Mouse (Mus musculus) embryonic fibroblast, embryonic 13.5 days (primary cell): ENCODE results near the gene Dph5.

Experiments
- CTCF ChIP-seq: IDR thresholded peaks from 2 replicates; pipeline ENCODE4 v1.5.1; 2011; ENCODE audit warnings: mild to moderate bottlenecking, control low read depth, low read length, moderate library complexity, borderline replicate concordance; ENCODE audit not compliant: insufficient read depth
- POLR2A ChIP-seq: IDR thresholded peaks from 2 replicates; pipeline ENCODE4 v1.6.1; 2011; ENCODE audit warnings: low read depth, mild to moderate bottlenecking, control low read depth, low read length, moderate library complexity

DNA sequence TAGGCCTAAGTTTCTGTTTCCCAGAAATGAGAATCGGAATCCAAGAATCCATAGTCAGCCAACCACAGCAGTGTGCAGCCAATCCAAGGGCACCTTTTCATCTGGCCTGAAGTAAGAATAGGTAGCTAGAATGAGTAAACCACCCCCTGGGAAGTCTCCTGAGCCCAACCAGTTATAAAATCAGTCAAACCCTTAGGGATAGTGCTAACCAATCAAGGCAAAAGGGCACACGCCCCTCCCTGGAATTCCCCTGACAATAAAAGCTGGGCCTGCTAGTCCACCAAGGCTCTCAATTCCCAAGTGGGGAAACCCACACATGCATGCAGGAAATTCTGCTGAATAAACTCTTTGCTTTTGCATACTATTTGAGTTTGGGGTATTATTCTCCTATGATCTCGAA lies 28.8 kb upstream of the Dph5 start:
- no peak for TF ChIP-seq CTCF
- TF ChIP-seq POLR2A: no peak
